Mouse (Mus musculus): ENCODE data around the gene Mia2.

- no peak for TF ChIP-seq ETS1 (IDR thresholded peaks at IDR 0.05; ENCODE audit: low read depth, low read length)
- TF ChIP-seq UBTF (IDR thresholded peaks at IDR 0.05; ENCODE audit: borderline replicate concordance, insufficient read depth, low read depth, low read length), result no peak
- no peak for TF ChIP-seq ZMIZ1 (IDR thresholded peaks at IDR 0.05; ENCODE audit: low read depth, low read length)
- no peak for TF ChIP-seq TBP (IDR thresholded peaks at IDR 0.05; ENCODE audit: low read depth, low read length)
- TF ChIP-seq CTCF (IDR thresholded peaks at IDR 0.05 in 2 of 3, conservative IDR thresholded peaks at IDR 0.05 in 1 of 3; ENCODE audit: control insufficient read depth in 1 of 3, insufficient read depth in 1 of 3, low read depth in 2 of 3, low read length in 3 of 3, poor library complexity in 1 of 3, severe bottlenecking in 1 of 3), result no peak
- TF ChIP-seq ZNF384 (IDR thresholded peaks at IDR 0.05; ENCODE audit: low read depth, low read length), result no peak
- no peak for TF ChIP-seq SMC3 (IDR thresholded peaks at IDR 0.05; ENCODE audit: low read depth, low read length)
These were observed 36.0 kb downstream of the Mia2 start for GRCm38 (mm10) chr12:59131578-59131946.
